Mouse (Mus musculus) cerebellum, postnatal 10 days (tissue): ENCODE data around the gene Olfr819.
"Not testable (repeated sequence)": the region's sequence is repeated elsewhere in the genome, so short reads cannot be mapped to it uniquely, and the experiment has no call there.

Source experiments
- DNase-seq, 2 experiments: peaks; one replicate each; pipeline ENCODE4 v3.0.0; 2021; ENCODE audit warnings: mixed read lengths in 2 of 2

The Olfr819 gene

GRCm38 (mm10) chr10:129967166-129967565 lies at the start of gene Olfr819:
Gene Olfr819 (minus strand): TSS chr10:129967266.
- not testable (repeated sequence) for DNase-seq

- DNase-seq = no peak
Measured at GRCm38 (mm10) chr10:130012321-130012720, 45.3 kb upstream of the Olfr819 start, which contains the start of gene Olfr820. Gene Olfr820 (plus strand): TSS chr10:130012621.

- DNase-seq = not testable (repeated sequence)
Measured at GRCm38 (mm10) chr10:130005366-130005765, 38.3 kb upstream of the Olfr819 start.

- DNase-seq = not testable (repeated sequence)
Measured at GRCm38 (mm10) chr10:130004104-130004503, 37.0 kb upstream of the Olfr819 start.

GRCm38 (mm10) chr10:129984962-129985361 lies 17.9 kb upstream of the Olfr819 start, which contains the start of gene Gm10310:
Gene Gm10310 (minus strand): TSS chr10:129985062.
- not testable (repeated sequence) for DNase-seq

GRCm38 (mm10) chr10:129981867-129982266 lies 14.8 kb upstream of the Olfr819 start:
- not testable (repeated sequence) for DNase-seq

- not testable (repeated sequence) for DNase-seq
Measured at GRCm38 (mm10) chr10:129976040-129976439, 9.0 kb upstream of the Olfr819 start, which contains the start of gene Olfr247. Gene Olfr247 (minus strand): TSS chr10:129976140.

- not testable (repeated sequence) for DNase-seq
Measured at GRCm38 (mm10) chr10:129972994-129973393, 5.9 kb upstream of the Olfr819 start.

GRCm38 (mm10) chr10:129966232-129966631 lies 834 bp downstream of the Olfr819 start:
- DNase-seq = not testable (repeated sequence)

- no peak for DNase-seq
Measured at GRCm38 (mm10) chr10:129949000-129949399, 18.1 kb downstream of the Olfr819 start, which contains the start of gene Olfr818. Gene Olfr818 (minus strand): TSS chr10:129949100.

- DNase-seq = no peak
Measured at GRCm38 (mm10) chr10:129915497-129915896, 51.6 kb downstream of the Olfr819 start, which contains the start of gene Olfr816. Gene Olfr816 (minus strand): TSS chr10:129915597.
